Mouse (Mus musculus) hindbrain, embryonic 12.5 days (tissue): ENCODE data around the gene Aasdhppt. TPM values are rescaled to one million over a fixed set of nuclear protein-coding genes. Genes with fewer than 3 reads are reported as not detected.

Experiments
- ATAC-seq: fragments of 200-750 bp; cut with Nextera tagmentation; 2 replicates; pipeline ENCODE4 v1.8.0; 2017; ENCODE audit warnings: moderate TSS enrichment; ENCODE audit not compliant: low FRiP score
- H3K27ac ChIP-seq: fragments of 300-500 bp; sonication (generic); 2 replicates; pipeline ENCODE4 v1.5.1; 2016; ENCODE audit warnings: mild to moderate bottlenecking
- H3K27me3 ChIP-seq: fragments of 300-500 bp; sonication (generic); 2 replicates; pipeline ENCODE4 v1.6.1; 2016; ENCODE audit warnings: mild to moderate bottlenecking
- H3K36me3 ChIP-seq: fragments of 300-500 bp; sonication (generic); 2 replicates; pipeline ENCODE4 v1.6.1; 2016; ENCODE audit warnings: mild to moderate bottlenecking
- H3K4me1 ChIP-seq: fragments of 300-500 bp; sonication (generic); 2 replicates; pipeline ENCODE4 v1.6.1; 2016
- H3K4me2 ChIP-seq: fragments of 300-500 bp; sonication (generic); replicated peaks from 2 replicates; pipeline ENCODE4 v1.6.1; 2016; ENCODE audit warnings: mild to moderate bottlenecking
- H3K4me3 ChIP-seq: fragments of 300-500 bp; sonication (generic); 2 replicates; pipeline ENCODE4 v1.5.1; 2016; ENCODE audit warnings: mild to moderate bottlenecking
- H3K9ac ChIP-seq: fragments of 300-500 bp; sonication (generic); 2 replicates; pipeline ENCODE4 v1.6.1; 2016; ENCODE audit warnings: mild to moderate bottlenecking, moderate library complexity
- H3K9me3 ChIP-seq: fragments of 300-500 bp; sonication (generic); replicated peaks from 2 replicates; pipeline ENCODE4 v1.6.1; 2016; ENCODE audit warnings: mild to moderate bottlenecking
- WGBS: fragments of 180-500 bp; shearing (Covaris S2); methylation state at CpG from one replicate; pipeline ENCODE4 v1.1.7; 2016; 5-methylcytosine and 5-hydroxymethylcytosine counted together
- microRNA-seq: library from miRNA; unstranded; fragments of <30 nt; microRNA quantifications from one replicate; pipeline ENCODE4, GENCODE M21; 2017
- polyA plus RNA-seq: library from polyadenylated mRNA; unstranded; fragments of >200 nt; fragmentation: Nextera tagmentation; extraction: Ambion mirVana; gene quantifications from 2 replicates; pipeline ENCODE4 v1.2.1, GENCODE M21; 2016

Gene Aasdhppt
- polyA plus RNA-seq, 1 experiment from 2014 or later = 32.7 TPM

DNA sequence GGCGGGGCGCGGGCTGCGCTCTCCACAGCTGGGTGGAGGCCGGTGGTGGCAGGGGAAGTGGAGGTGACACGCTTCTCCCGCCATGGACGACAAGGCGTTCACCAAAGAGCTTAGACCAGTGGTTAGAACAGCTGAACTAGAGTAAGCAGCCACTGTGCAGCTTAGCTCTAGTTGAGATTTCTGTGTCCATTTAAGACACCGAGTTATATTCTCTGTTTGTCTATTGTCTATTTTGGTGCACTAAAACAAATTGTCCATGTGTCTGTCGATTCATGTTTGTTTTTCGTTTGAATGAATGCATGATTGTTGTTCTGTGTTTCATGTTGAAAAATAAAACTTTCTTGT lies 48.6 kb downstream of the Aasdhppt start:
- Histone ChIP-seq H3K27ac (no peak overlapping the region), H3K9ac (no peak overlapping the region), H3K4me1 (no peaks in the 10 kb centered on the region), H3K27me3 (no peaks in the 10 kb centered on the region), H3K4me2 (0 out of 2 replicates have a peak overlapping the region, but pooled peaks have one; percentile 15), H3K36me3 (no peaks in the 10 kb centered on the region), H3K4me3 (peak overlapping the region; percentile 25), H3K9me3 (peaks cover 14% of the 10 kb centered on the region)
- 68% methylated on average over 12 of the region's 12 CpGs for WGBS
- no peak; the same call in 1 of the 2 replicates for ATAC-seq

DNA sequence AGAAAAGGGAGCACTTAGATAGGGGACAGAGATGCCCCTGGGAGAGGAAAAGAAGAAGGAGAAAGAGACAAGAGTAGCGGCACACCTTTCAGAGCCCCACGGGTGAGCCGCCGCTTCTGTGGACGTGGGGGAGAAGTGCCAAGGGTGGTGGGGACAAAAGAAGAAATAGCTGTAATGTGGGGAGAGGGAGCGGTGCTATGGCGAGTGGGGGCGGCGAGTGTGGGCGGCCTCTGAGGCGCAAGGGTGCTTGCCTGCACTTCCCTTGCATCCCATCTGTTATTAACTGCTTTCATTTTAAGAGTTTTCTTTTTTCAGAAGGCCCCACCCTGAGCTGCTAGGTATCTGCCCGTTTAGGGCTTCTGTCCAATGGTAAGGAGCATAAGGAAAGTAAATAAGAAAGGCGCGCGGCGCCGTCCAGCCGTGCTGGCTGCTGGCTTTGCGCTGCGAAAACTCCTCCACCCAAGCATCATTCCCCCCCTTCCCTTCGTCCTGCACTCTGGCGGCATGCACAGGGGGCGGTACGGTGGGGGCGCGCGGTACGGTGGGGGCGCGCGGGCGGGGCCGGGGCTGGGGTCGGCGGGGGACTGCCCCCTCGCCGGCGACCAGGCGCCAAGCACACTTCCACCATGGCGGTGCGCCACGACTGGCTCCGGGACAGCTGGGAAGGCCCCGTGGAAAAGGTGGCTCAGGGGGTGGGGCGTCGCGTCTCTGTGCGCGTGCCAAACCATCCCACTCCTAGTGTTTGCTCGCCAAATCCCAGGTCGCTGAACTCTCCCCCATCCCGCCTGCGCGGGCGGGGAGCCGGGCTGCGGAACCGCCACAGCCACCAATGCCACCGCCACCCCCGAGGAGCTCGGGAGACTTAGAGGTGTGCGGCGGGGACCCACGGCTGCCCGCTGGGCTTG lies 49.2 kb downstream of the Aasdhppt start:
- 0 out of 2 replicates have a peak overlapping the region, but pooled peaks have one; percentile 15 for H3K4me2 ChIP-seq
- ATAC-seq = peak; percentile 71
- WGBS = 50% methylated on average over 65 of the region's 65 CpGs

DNA sequence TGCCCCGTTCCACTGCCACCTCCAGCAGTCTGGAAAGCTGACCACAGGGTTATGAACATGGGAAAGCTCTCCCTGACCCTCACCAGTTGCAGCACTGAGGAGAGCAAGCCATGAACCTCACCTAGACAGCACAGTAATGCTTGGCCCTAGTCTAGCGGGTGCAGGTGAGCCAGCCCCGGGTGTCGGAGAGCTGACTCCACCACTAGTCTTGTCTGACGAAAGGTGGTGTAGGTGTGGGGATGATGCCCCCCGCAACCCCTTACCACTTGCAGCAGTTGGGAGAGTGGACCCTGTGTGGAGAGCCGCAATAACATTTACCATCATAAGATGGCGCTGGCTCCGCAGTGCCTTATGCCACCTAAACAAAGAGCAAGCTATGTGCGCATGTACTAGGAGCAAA lies 50.2 kb downstream of the Aasdhppt start:
- Histone ChIP-seq H3K27me3 (no peaks in the 10 kb centered on the region), H3K9ac (no peak overlapping the region), H3K4me2 (no peak overlapping the region), H3K36me3 (no peaks in the 10 kb centered on the region), H3K9me3 (peaks cover 14% of the 10 kb centered on the region), H3K4me3 (no peak overlapping the region), H3K27ac (no peak overlapping the region), H3K4me1 (no peaks in the 10 kb centered on the region)
- 91% methylated on average over 10 of the region's 10 CpGs for WGBS
- 0 out of 2 replicates have a peak, but pooled peaks have one; percentile 26 for ATAC-seq

More for the DNA sequence above, 49.2 kb downstream of the Aasdhppt start:
- no peak overlapping the region for H3K9ac ChIP-seq
- peak overlapping the region; percentile 25 for H3K4me3 ChIP-seq
- no peaks in the 10 kb centered on the region for H3K4me1 ChIP-seq
- no peak overlapping the region for H3K27ac ChIP-seq
- H3K27me3 ChIP-seq = no peaks in the 10 kb centered on the region
- H3K36me3 ChIP-seq = no peaks in the 10 kb centered on the region
- peaks cover 14% of the 10 kb centered on the region for H3K9me3 ChIP-seq

Small RNA genes lying within 50 kb of the gene (microRNA-seq; reads per million reads assigned to microRNA genes)
- gene Gm22195 = not detected

Other genes with a start within 250 kb of the Aasdhppt start
- 9.1 and 10.0 TPM in 2 replicates for gene Kbtbd3, start 362 bp upstream of the Aasdhppt start, polyA plus RNA-seq
- gene Msantd4, start 67.1 kb upstream of the Aasdhppt start, polyA plus RNA-seq = 66.7 and 73.6 TPM in 2 replicates